Mouse (Mus musculus) forebrain, embryonic 16.5 days (tissue): Measurements from ENCODE around the gene Osbp. TPM values are rescaled to one million over a fixed set of nuclear protein-coding genes. Genes with fewer than 3 reads are reported as not detected.
A peak's percentile ranks its signal among the peaks of the same experiment; 100 is the strongest.
"Not testable (repeated sequence)": the region's sequence is repeated elsewhere in the genome, so short reads cannot be mapped to it uniquely, and the experiment has no call there.

Source experiments
- ATAC-seq: fragments of 200-750 bp; cut with Nextera tagmentation; 2 replicates; pipeline ENCODE4 v1.8.0; 2017; ENCODE audit warnings: mild to moderate bottlenecking, moderate library complexity
- H3K27ac ChIP-seq: fragments of 300-500 bp; sonication (generic); 2 replicates; pipeline ENCODE4 v1.5.1; 2014; ENCODE audit warnings: low read length, control low read depth
- H3K27me3 ChIP-seq: fragments of 300-500 bp; sonication (generic); replicated peaks from 2 replicates; pipeline ENCODE4 v1.6.1; 2014; ENCODE audit warnings: low read length; ENCODE audit not compliant: control insufficient read depth, insufficient read depth
- H3K36me3 ChIP-seq: fragments of 300-500 bp; sonication (generic); 2 replicates; pipeline ENCODE4 v1.6.1; 2014; ENCODE audit not compliant: control insufficient read depth, insufficient read depth
- H3K4me1 ChIP-seq: fragments of 300-500 bp; sonication (generic); replicated peaks from 2 replicates; pipeline ENCODE4 v1.6.1; 2014; ENCODE audit warnings: low read length; ENCODE audit not compliant: control insufficient read depth, insufficient read depth
- H3K4me2 ChIP-seq: fragments of 300-500 bp; sonication (generic); 2 replicates; pipeline ENCODE4 v1.6.1; 2014; ENCODE audit warnings: mild to moderate bottlenecking, low read length, control low read depth
- H3K4me3 ChIP-seq: fragments of 300-500 bp; sonication (generic); replicated peaks from 2 replicates; pipeline ENCODE4 v1.5.1; 2014; ENCODE audit warnings: mild to moderate bottlenecking, low read length, control low read depth
- H3K9ac ChIP-seq: fragments of 300-500 bp; sonication (generic); replicated peaks from 2 replicates; pipeline ENCODE4 v1.6.1; 2014; ENCODE audit warnings: low read depth, low read length, control low read depth
- H3K9me3 ChIP-seq: fragments of 300-500 bp; sonication (generic); 2 replicates; pipeline ENCODE4 v1.6.1; 2016; ENCODE audit warnings: low read length; ENCODE audit not compliant: control insufficient read depth
- WGBS: fragments of 180-500 bp; shearing (Covaris S2); extraction: QIAGEN DNeasy Blood & Tissue Kit; methylation state at CpG from one replicate; pipeline ENCODE4 v1.1.7; 2014; 5-methylcytosine and 5-hydroxymethylcytosine counted together
- polyA plus RNA-seq: library from polyadenylated mRNA; unstranded; fragments of >200 nt; fragmentation: Nextera tagmentation; extraction: Ambion mirVana; gene quantifications from 2 replicates; pipeline ENCODE4 v1.2.1, GENCODE M21; 2015

Osbp gene
- 4.1 and 4.3 TPM in 2 replicates for polyA plus RNA-seq

- Histone ChIP-seq H3K9ac (peak within 1 kb of the TSS; percentile 88), H3K4me1 (peaks cover 19% of the 10 kb centered on the region), H3K9me3 (no peaks in the 10 kb centered on the region), H3K4me2 (peak within 1 kb of the TSS; percentile 89), H3K36me3 (no peaks in the 10 kb centered on the region), H3K27ac (peak within 1 kb of the TSS; percentile 91), H3K27me3 (0 out of 2 replicates have a peak, but pooled peaks cover 2% of the 10 kb centered on the region), H3K4me3 (peak within 1 kb of the TSS; percentile 66)
- under 1% methylated on average over 55 of the region's 59 CpGs for WGBS
- peak; percentile 96 for ATAC-seq
These were observed at the start of gene Osbp for GRCm38 (mm10) chr19:11965023-11965942. Gene Osbp (plus strand): TSS chr19:11965941.

- no peaks in the 10 kb centered on the region for H3K4me1 ChIP-seq
- H3K4me3 ChIP-seq: no peak overlapping the region
- peaks cover 41% of the 10 kb centered on the region for H3K36me3 ChIP-seq
- ATAC-seq: no peak
- H3K27ac ChIP-seq: no peak overlapping the region
- no peaks in the 10 kb centered on the region for H3K27me3 ChIP-seq
- H3K9me3 ChIP-seq: no peaks in the 10 kb centered on the region
- WGBS: 93% methylated on average over 1 of the region's 1 CpGs
- no peak overlapping the region for H3K4me2 ChIP-seq
- H3K9ac ChIP-seq: no peak overlapping the region
These were observed 43.7 kb upstream of the Osbp start for GRCm38 (mm10) chr19:11922068-11922467.

- not testable (repeated sequence) for H3K4me2 ChIP-seq, H3K4me1 ChIP-seq, ATAC-seq, H3K4me3 ChIP-seq, H3K27ac ChIP-seq, H3K9ac ChIP-seq, H3K9me3 ChIP-seq, H3K27me3 ChIP-seq
- H3K36me3 ChIP-seq: peaks cover 41% of the 10 kb centered on the region
- WGBS: 100% methylated on average over 2 of the region's 2 CpGs
These were observed 43.2 kb upstream of the Osbp start for GRCm38 (mm10) chr19:11922515-11922914.

GRCm38 (mm10) chr19:11926380-11926779, 39.4 kb upstream of the Osbp start:
- no peaks in the 10 kb centered on the region for H3K9me3 ChIP-seq
- ATAC-seq: no peak
- H3K27ac ChIP-seq: no peak overlapping the region
- H3K4me1 ChIP-seq: no peaks in the 10 kb centered on the region
- H3K4me3 ChIP-seq: no peak overlapping the region
- no peak overlapping the region for H3K9ac ChIP-seq
- H3K4me2 ChIP-seq: no peak overlapping the region
- no peaks in the 10 kb centered on the region for H3K27me3 ChIP-seq
- H3K36me3 ChIP-seq: peaks cover 38% of the 10 kb centered on the region
- WGBS: 98% methylated on average over 2 of the region's 2 CpGs

GRCm38 (mm10) chr19:11928025-11928748, 37.6 kb upstream of the Osbp start:
- WGBS: 99% methylated on average over 4 of the region's 4 CpGs
- Histone ChIP-seq H3K4me1 (no peaks in the 10 kb centered on the region), H3K27ac (no peak overlapping the region), H3K9ac (no peak overlapping the region), H3K4me2 (no peak overlapping the region), H3K36me3 (peaks cover 42% of the 10 kb centered on the region), H3K27me3 (no peaks in the 10 kb centered on the region), H3K4me3 (no peak overlapping the region), H3K9me3 (no peaks in the 10 kb centered on the region)
- ATAC-seq: no peak

- not testable (repeated sequence) for H3K27me3 ChIP-seq, H3K9ac ChIP-seq, H3K4me3 ChIP-seq, H3K4me1 ChIP-seq, H3K9me3 ChIP-seq, H3K27ac ChIP-seq, H3K4me2 ChIP-seq, ATAC-seq
- peaks cover 22% of the 10 kb centered on the region for H3K36me3 ChIP-seq
- 95% methylated on average over 9 of the region's 9 CpGs for WGBS
These were observed 19.3 kb upstream of the Osbp start for GRCm38 (mm10) chr19:11946460-11946859.

- H3K27me3 ChIP-seq: no peaks in the 10 kb centered on the region
- WGBS: 70% methylated on average over 1 of the region's 1 CpGs
- no peak for ATAC-seq
These were observed 15.9 kb upstream of the Osbp start for GRCm38 (mm10) chr19:11949878-11950277.

GRCm38 (mm10) chr19:11950747-11951146, 15.0 kb upstream of the Osbp start:
- WGBS: 79% methylated on average over 7 of the region's 7 CpGs

More at GRCm38 (mm10) chr19:11949878-11950277, 15.9 kb upstream of the Osbp start:
- H3K4me3 ChIP-seq: no peak overlapping the region
- H3K36me3 ChIP-seq: peaks cover 10% of the 10 kb centered on the region
- no peak overlapping the region for H3K9ac ChIP-seq
- no peak overlapping the region for H3K27ac ChIP-seq
- no peak overlapping the region for H3K4me2 ChIP-seq
- no peaks in the 10 kb centered on the region for H3K9me3 ChIP-seq
- H3K4me1 ChIP-seq: no peaks in the 10 kb centered on the region

GRCm38 (mm10) chr19:11954206-11954605, 11.5 kb upstream of the Osbp start:
- no peak overlapping the region for H3K9ac ChIP-seq

More at GRCm38 (mm10) chr19:11950747-11951146, 15.0 kb upstream of the Osbp start:
- H3K9me3 ChIP-seq: no peaks in the 10 kb centered on the region
- no peak for ATAC-seq
- no peaks in the 10 kb centered on the region for H3K4me1 ChIP-seq
- no peaks in the 10 kb centered on the region for H3K27me3 ChIP-seq
- H3K36me3 ChIP-seq: peaks cover 2% of the 10 kb centered on the region
- H3K27ac ChIP-seq: no peak overlapping the region
- no peak overlapping the region for H3K9ac ChIP-seq
- no peak overlapping the region for H3K4me2 ChIP-seq
- no peak overlapping the region for H3K4me3 ChIP-seq

More at GRCm38 (mm10) chr19:11954206-11954605, 11.5 kb upstream of the Osbp start:
- no peak overlapping the region for H3K4me2 ChIP-seq
- no peaks in the 10 kb centered on the region for H3K27me3 ChIP-seq
- ATAC-seq: no peak
- H3K27ac ChIP-seq: no peak overlapping the region
- H3K4me3 ChIP-seq: no peak overlapping the region
- no peaks in the 10 kb centered on the region for H3K36me3 ChIP-seq
- no peaks in the 10 kb centered on the region for H3K4me1 ChIP-seq
- whole genome bisulfite sequencing: 51% methylated on average over 6 of the region's 6 CpGs
- no peaks in the 10 kb centered on the region for H3K9me3 ChIP-seq
